Mouse (Mus musculus) layer of hippocampus, postnatal 14 days (tissue): ENCODE measurements around the gene Rab39. TPM values are rescaled to one million over a fixed set of nuclear protein-coding genes. Genes with fewer than 3 reads are reported as not detected.

Source experiments
- DNase-seq, 2 experiments: peaks; one replicate each; pipeline ENCODE4 v3.0.0; 2021 to 2022; ENCODE audit warnings: low spot score in 2 of 2, mixed read lengths in 1 of 2
- long read RNA-seq, 2 experiments: library from polyadenylated mRNA; stranded (forward); transcript quantifications; one replicate each; pipeline ENCODE4 v2.0.0; 2021
- total RNA-seq, 2 experiments: library from RNA; stranded (reverse); gene quantifications; 2 replicates each; pipeline ENCODE4 v1.2.3; 2021

Rab39 gene
- total RNA-seq: 1 to 10 TPM; 1.6 to 1.8 TPM
- long read RNA-seq, experiment 1, partial matches to known transcripts: 0 of 1 reads
- long read RNA-seq, experiment 1, other reads (novel, unspliced or antisense): 1 of 1 reads
- long read RNA-seq, experiment 2, partial matches to known transcripts: 0 of 8 reads
- long read RNA-seq, experiment 2, other reads (novel, unspliced or antisense): 5 of 8 reads

- DNase-seq: peak; percentile 76 to 84
Observed at GRCm38 (mm10) chr9:53705992-53706696, at the start of gene Rab39. Rab39 (minus strand) TSS chr9:53706232.

- DNase-seq: no peak
Observed at GRCm38 (mm10) chr9:53754801-53755200, 48.8 kb upstream of the Rab39 start.

GRCm38 (mm10) chr9:53750899-53751298 is 44.9 kb upstream of the Rab39 start:
- no peak for DNase-seq

- no peak for DNase-seq
Observed at GRCm38 (mm10) chr9:53750411-53750810, 44.4 kb upstream of the Rab39 start.

- no peak for DNase-seq
Observed at GRCm38 (mm10) chr9:53740829-53741404, 34.9 kb upstream of the Rab39 start.

GRCm38 (mm10) chr9:53705491-53705991 is 491 bp downstream of the Rab39 start:
- DNase-seq: peak; percentile 26 to 36

- no peak for DNase-seq
Observed at GRCm38 (mm10) chr9:53702991-53703390, 3.0 kb downstream of the Rab39 start.

- DNase-seq: no peak
Observed at GRCm38 (mm10) chr9:53700496-53700895, 5.5 kb downstream of the Rab39 start.

- no peak for DNase-seq
Observed at GRCm38 (mm10) chr9:53695846-53696245, 10.2 kb downstream of the Rab39 start.

GRCm38 (mm10) chr9:53693718-53694117 is 12.3 kb downstream of the Rab39 start:
- DNase-seq: no peak

GRCm38 (mm10) chr9:53691745-53692670 is 14.0 kb downstream of the Rab39 start:
- no peak for DNase-seq

GRCm38 (mm10) chr9:53680851-53681250 is 25.2 kb downstream of the Rab39 start:
- DNase-seq: no peak

GRCm38 (mm10) chr9:53676921-53677320 is 29.1 kb downstream of the Rab39 start:
- DNase-seq: no peak

- DNase-seq: peak; percentile 34 to 64
Observed at GRCm38 (mm10) chr9:53673571-53673970, 32.5 kb downstream of the Rab39 start.

- peak in 1 of 2 experiments; percentile 28 for DNase-seq
Observed at GRCm38 (mm10) chr9:53669680-53670219, 36.3 kb downstream of the Rab39 start, which contains the start of gene Cul5. Cul5 (minus strand) TSS chr9:53670014.

GRCm38 (mm10) chr9:53667020-53667669 is 38.9 kb downstream of the Rab39 start:
- peak; percentile 93 to 94 for DNase-seq

GRCm38 (mm10) chr9:53666665-53667019 is 39.4 kb downstream of the Rab39 start:
- DNase-seq: peak in 1 of 2 experiments; percentile 29

GRCm38 (mm10) chr9:53665428-53665827 is 40.6 kb downstream of the Rab39 start:
- DNase-seq: no peak

- no peak for DNase-seq
Observed at GRCm38 (mm10) chr9:53664819-53665218, 41.2 kb downstream of the Rab39 start.

GRCm38 (mm10) chr9:53634796-53635195 is 71.2 kb downstream of the Rab39 start:
- DNase-seq: no peak
